Mouse (Mus musculus): ENCODE measurements around the gene Bcl6.

- no peak for TF ChIP-seq CTCF (IDR thresholded peaks at IDR 0.05; ENCODE audit: low read depth)
- TF ChIP-seq EP300 (IDR thresholded peaks at IDR 0.05; ENCODE audit: low read depth) = no peak
These were observed 43.9 kb downstream of the Bcl6 start for GRCm38 (mm10) chr16:23944801-23945200.
